Mouse (Mus musculus): ENCODE results near the gene Yaf2.
"Not testable (repeated sequence)": the region's sequence is repeated elsewhere in the genome, so short reads cannot be mapped to it uniquely, and the experiment has no call there.

The Yaf2 gene

DNA sequence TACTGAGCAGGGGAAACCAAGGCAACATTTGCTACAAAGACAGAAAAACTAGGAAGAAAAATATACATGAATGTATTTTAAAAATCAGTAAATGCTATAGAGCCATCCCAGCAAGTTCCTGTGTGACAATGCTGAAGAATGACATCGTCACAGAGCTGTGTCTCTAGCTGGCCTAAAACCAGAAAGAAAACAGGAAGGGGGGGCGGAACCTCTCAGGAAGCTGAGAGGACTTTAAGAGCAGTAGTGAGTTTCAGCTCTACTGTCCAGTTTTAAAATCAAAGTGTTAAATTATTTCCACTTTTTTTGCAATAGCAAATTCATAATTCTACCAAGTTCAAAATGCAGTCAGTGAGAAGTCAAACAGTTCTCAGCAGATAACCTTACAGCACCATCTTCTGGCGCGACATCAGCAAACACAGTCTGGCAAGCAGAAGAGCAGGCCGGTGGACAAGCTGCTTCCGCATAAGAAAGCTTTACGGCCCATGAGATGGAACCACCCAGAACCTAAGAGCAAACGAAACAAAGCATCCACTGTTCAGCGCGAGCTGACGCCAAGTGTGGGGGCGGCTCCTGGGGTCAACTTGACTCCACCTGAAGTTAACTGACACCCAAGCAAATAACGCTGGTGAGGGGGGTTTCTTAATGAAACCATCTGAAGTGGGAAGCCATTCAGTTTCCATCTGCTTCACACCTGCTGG, 85.0 kb downstream of the Yaf2 start:
- no peak for DNase-seq

DNA sequence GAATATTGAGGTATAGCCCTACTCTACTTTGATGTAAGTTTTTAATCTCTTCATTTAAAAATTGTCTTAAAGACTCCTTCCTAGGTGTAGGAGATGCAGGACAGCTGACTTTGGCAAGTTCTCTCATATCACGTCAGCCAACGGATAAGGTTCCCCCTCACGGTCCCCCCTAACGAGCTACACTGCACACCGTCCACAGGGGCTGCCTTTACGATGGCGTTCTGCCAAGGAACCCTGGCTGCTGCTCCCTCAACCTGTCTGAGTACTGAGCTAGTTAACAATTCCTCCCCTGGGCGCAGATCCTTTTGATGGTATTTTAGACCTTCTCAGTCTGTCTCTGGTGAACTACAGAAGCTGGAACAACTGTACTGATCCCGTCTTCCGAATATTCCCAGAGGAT, 93.5 kb downstream of the Yaf2 start:
- no peak for DNase-seq

DNA sequence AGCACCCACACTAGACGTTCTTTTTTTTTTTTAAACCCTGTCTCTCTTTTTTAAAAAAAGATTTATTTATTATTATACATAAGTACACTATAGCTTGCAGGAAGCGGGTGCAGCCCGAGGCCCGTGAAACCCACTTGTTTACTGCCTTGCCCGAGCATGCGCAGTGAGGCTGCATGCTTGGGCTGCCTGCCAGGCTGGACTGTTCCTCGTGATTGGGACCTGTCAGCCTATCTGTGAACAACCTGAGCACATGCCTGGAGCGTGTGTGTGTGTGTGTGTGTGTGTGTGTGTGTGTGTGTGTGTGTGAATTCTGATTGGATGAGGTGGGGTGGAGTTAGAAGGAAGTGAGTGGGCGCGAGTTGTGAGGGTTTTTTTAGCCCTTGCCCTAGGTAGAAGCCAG, 100.3 kb downstream of the Yaf2 start:
- DNase-seq = not testable (repeated sequence)
